Mouse (Mus musculus) stomach, embryonic 16.5 days (tissue): ENCODE results near the gene Kif1a. TPM values are rescaled to one million over a fixed set of nuclear protein-coding genes. Genes with fewer than 3 reads are reported as not detected.

Source experiments
- ATAC-seq: fragments of 200-750 bp; cut with Nextera tagmentation; 2 replicates; pipeline ENCODE4 v1.8.0; 2017; ENCODE audit warnings: moderate number of reproducible peaks, moderate TSS enrichment; ENCODE audit not compliant: insufficient read depth, low FRiP score
- H3K27ac ChIP-seq: fragments of 300-500 bp; sonication (generic); 2 replicates; pipeline ENCODE4 v1.5.1; 2014; ENCODE audit warnings: low read length
- H3K27me3 ChIP-seq: fragments of 300-500 bp; sonication (generic); 2 replicates; pipeline ENCODE4 v1.6.1; 2014; ENCODE audit warnings: low read length, control low read depth, mixed read lengths; ENCODE audit not compliant: control insufficient read depth, insufficient read depth
- H3K36me3 ChIP-seq: fragments of 300-500 bp; sonication (generic); 2 replicates; pipeline ENCODE4 v1.6.1; 2014; ENCODE audit warnings: low read length; ENCODE audit not compliant: control insufficient read depth, insufficient read depth
- H3K4me1 ChIP-seq: fragments of 300-500 bp; sonication (generic); 2 replicates; pipeline ENCODE4 v1.6.1; 2014; ENCODE audit warnings: low read length, control low read depth, mixed read lengths; ENCODE audit not compliant: control insufficient read depth, insufficient read depth
- H3K4me2 ChIP-seq: fragments of 300-500 bp; sonication (generic); 2 replicates; pipeline ENCODE4 v1.6.1; 2014; ENCODE audit warnings: low read depth, low read length, mixed read lengths
- H3K4me3 ChIP-seq: fragments of 300-500 bp; sonication (generic); replicated peaks from 2 replicates; pipeline ENCODE4 v1.5.1; 2014; ENCODE audit warnings: mild to moderate bottlenecking, low read length
- H3K9ac ChIP-seq: fragments of 300-500 bp; sonication (generic); 2 replicates; pipeline ENCODE4 v1.6.1; 2014; ENCODE audit warnings: low read length
- H3K9me3 ChIP-seq: fragments of 300-500 bp; sonication (generic); replicated peaks from 2 replicates; pipeline ENCODE4 v1.6.1; 2016; ENCODE audit warnings: low read length, control low read depth; ENCODE audit not compliant: control insufficient read depth
- WGBS: fragments of 180-500 bp; shearing (Covaris S2); extraction: QIAGEN DNeasy Blood & Tissue Kit; methylation state at CpG from one replicate; pipeline ENCODE4 v1.1.7; 2014; 5-methylcytosine and 5-hydroxymethylcytosine counted together
- polyA plus RNA-seq: library from polyadenylated mRNA; unstranded; fragments of >200 nt; fragmentation: Nextera tagmentation; extraction: Ambion mirVana; gene quantifications from 2 replicates; pipeline ENCODE4 v1.2.1, GENCODE M21; 2015

The Kif1a gene
- polyA plus RNA-seq, 1 experiment from 2014 or later, result 10.6 TPM

GRCm38 (mm10) chr1:93051124-93051833 is 50.5 kb downstream of the Kif1a start:
- Histone ChIP-seq H3K9me3 (no peaks in the 10 kb centered on the region), H3K27ac (no peak overlapping the region), H3K9ac (no peak overlapping the region), H3K4me1 (no peaks in the 10 kb centered on the region), H3K4me2 (no peak overlapping the region), H3K36me3 (no peaks in the 10 kb centered on the region), H3K4me3 (no peak overlapping the region), H3K27me3 (no peaks in the 10 kb centered on the region)
- WGBS, result 57% methylated on average over 21 of the region's 23 CpGs
- no peak for ATAC-seq

GRCm38 (mm10) chr1:93050071-93050470 is 51.7 kb downstream of the Kif1a start:
- H3K9me3 ChIP-seq, result no peaks in the 10 kb centered on the region
- 78% methylated on average over 3 of the region's 3 CpGs for WGBS
- H3K27me3 ChIP-seq, result no peaks in the 10 kb centered on the region
- no peaks in the 10 kb centered on the region for H3K36me3 ChIP-seq
- no peaks in the 10 kb centered on the region for H3K4me1 ChIP-seq
- H3K4me2 ChIP-seq, result no peak overlapping the region
- H3K9ac ChIP-seq, result no peak overlapping the region
- ATAC-seq, result no peak
- no peak overlapping the region for H3K4me3 ChIP-seq
- H3K27ac ChIP-seq, result no peak overlapping the region

- no peak for ATAC-seq
- no peak overlapping the region for H3K4me3 ChIP-seq
- no peaks in the 10 kb centered on the region for H3K4me1 ChIP-seq
- no peaks in the 10 kb centered on the region for H3K36me3 ChIP-seq
- no peak overlapping the region for H3K27ac ChIP-seq
- no peak overlapping the region for H3K9ac ChIP-seq
- no peaks in the 10 kb centered on the region for H3K27me3 ChIP-seq
- WGBS, result 77% methylated on average over 10 of the region's 10 CpGs
- H3K9me3 ChIP-seq, result no peaks in the 10 kb centered on the region
- no peak overlapping the region for H3K4me2 ChIP-seq
Observed at GRCm38 (mm10) chr1:93046153-93046789, 55.5 kb downstream of the Kif1a start.

- Histone ChIP-seq H3K9ac (no peak overlapping the region), H3K4me1 (no peaks in the 10 kb centered on the region), H3K4me2 (no peak overlapping the region), H3K4me3 (no peak overlapping the region), H3K9me3 (no peaks in the 10 kb centered on the region), H3K36me3 (no peaks in the 10 kb centered on the region), H3K27ac (no peak overlapping the region), H3K27me3 (no peaks in the 10 kb centered on the region)
- no peak for ATAC-seq
- 63% methylated on average over 4 of the region's 4 CpGs for WGBS
Observed at GRCm38 (mm10) chr1:93035981-93036380, 65.8 kb downstream of the Kif1a start.

- Histone ChIP-seq H3K36me3 (no peaks in the 10 kb centered on the region), H3K9me3 (no peaks in the 10 kb centered on the region), H3K4me2 (no peak overlapping the region), H3K4me1 (no peaks in the 10 kb centered on the region), H3K9ac (no peak overlapping the region), H3K27me3 (no peaks in the 10 kb centered on the region), H3K4me3 (no peak overlapping the region), H3K27ac (no peak overlapping the region)
- 52% methylated on average over 8 of the region's 8 CpGs for WGBS
- ATAC-seq, result no peak
Observed at GRCm38 (mm10) chr1:93033989-93034388, 67.8 kb downstream of the Kif1a start.

- no peaks in the 10 kb centered on the region for H3K9me3 ChIP-seq
Observed at GRCm38 (mm10) chr1:93031199-93031598, 70.6 kb downstream of the Kif1a start.

GRCm38 (mm10) chr1:93030060-93030459 is 71.7 kb downstream of the Kif1a start:
- Histone ChIP-seq H3K4me3 (no peak overlapping the region), H3K27me3 (no peaks in the 10 kb centered on the region), H3K4me2 (no peak overlapping the region), H3K9ac (no peak overlapping the region), H3K4me1 (no peaks in the 10 kb centered on the region), H3K27ac (no peak overlapping the region), H3K36me3 (no peaks in the 10 kb centered on the region), H3K9me3 (no peaks in the 10 kb centered on the region)
- ATAC-seq, result no peak
- 62% methylated on average over 2 of the region's 2 CpGs for WGBS

More at GRCm38 (mm10) chr1:93031199-93031598, 70.6 kb downstream of the Kif1a start:
- Histone ChIP-seq H3K4me3 (no peak overlapping the region), H3K27ac (no peak overlapping the region), H3K9ac (no peak overlapping the region), H3K4me2 (no peak overlapping the region), H3K27me3 (no peaks in the 10 kb centered on the region), H3K4me1 (no peaks in the 10 kb centered on the region), H3K36me3 (no peaks in the 10 kb centered on the region)
- 82% methylated on average over 3 of the region's 3 CpGs for WGBS
- no peak for ATAC-seq

- H3K27me3 ChIP-seq, result no peaks in the 10 kb centered on the region
- H3K4me1 ChIP-seq, result no peaks in the 10 kb centered on the region
- no peak overlapping the region for H3K4me2 ChIP-seq
- H3K27ac ChIP-seq, result no peak overlapping the region
- H3K4me3 ChIP-seq, result no peak overlapping the region
- H3K9me3 ChIP-seq, result no peaks in the 10 kb centered on the region
- WGBS, result 89% methylated on average over 10 of the region's 10 CpGs
- no peak for ATAC-seq
- H3K36me3 ChIP-seq, result no peaks in the 10 kb centered on the region
- no peak overlapping the region for H3K9ac ChIP-seq
Observed at GRCm38 (mm10) chr1:93029387-93029786, 72.4 kb downstream of the Kif1a start.

- no peak overlapping the region for H3K4me2 ChIP-seq
- H3K4me1 ChIP-seq, result no peaks in the 10 kb centered on the region
- H3K9me3 ChIP-seq, result no peaks in the 10 kb centered on the region
- ATAC-seq, result no peak
- no peak overlapping the region for H3K9ac ChIP-seq
- WGBS, result 79% methylated on average over 8 of the region's 8 CpGs
- H3K27ac ChIP-seq, result no peak overlapping the region
- H3K4me3 ChIP-seq, result no peak overlapping the region
- no peaks in the 10 kb centered on the region for H3K36me3 ChIP-seq
- no peaks in the 10 kb centered on the region for H3K27me3 ChIP-seq
Observed at GRCm38 (mm10) chr1:93026600-93026999, 75.2 kb downstream of the Kif1a start.
